Mouse (Mus musculus) liver, adult 2 months (tissue): Measurements from ENCODE around the gene Ccdc136. TPM values are rescaled to one million over a fixed set of nuclear protein-coding genes. Genes with fewer than 3 reads are reported as not detected.

Source experiments
- DNase-seq: peaks from one replicate; pipeline ENCODE4 v3.0.0-alpha.2; 2011; ENCODE audit warnings: low read depth, low spot score; ENCODE audit errors: extremely low read depth
- H3K27ac ChIP-seq: fragments of 200-500 bp; replicated peaks from 2 replicates; pipeline ENCODE4 v1.5.1; 2012; ENCODE audit warnings: low read depth, mild to moderate bottlenecking, control low read depth, inconsistent platforms, low read length; ENCODE audit not compliant: insufficient read depth
- H3K27me3 ChIP-seq: fragments of 200-500 bp; 2 replicates; pipeline ENCODE4 v1.6.1; 2012; ENCODE audit warnings: mild to moderate bottlenecking, moderate library complexity, low read length, inconsistent platforms; ENCODE audit not compliant: control insufficient read depth, insufficient read depth
- H3K36me3 ChIP-seq: fragments of 200-500 bp; 2 replicates; pipeline ENCODE4 v1.6.1; 2012; ENCODE audit warnings: low read length, inconsistent platforms; ENCODE audit not compliant: control insufficient read depth, insufficient read depth
- H3K4me1 ChIP-seq: fragments of 200-500 bp; 2 replicates; pipeline ENCODE4 v1.6.1; 2011; ENCODE audit warnings: low read length; ENCODE audit not compliant: control insufficient read depth, insufficient read depth
- H3K4me3 ChIP-seq: fragments of 200-500 bp; 2 replicates; pipeline ENCODE4 v1.5.1; 2011; ENCODE audit warnings: low read depth, mild to moderate bottlenecking, control low read depth, low read length, moderate library complexity; ENCODE audit not compliant: insufficient read depth
- H3K79me2 ChIP-seq: fragments of 200-500 bp; 2 replicates; pipeline ENCODE4 v1.6.1; 2012; ENCODE audit warnings: inconsistent platforms, mild to moderate bottlenecking, low read length, moderate library complexity; ENCODE audit not compliant: control insufficient read depth, insufficient read depth
- H3K9ac ChIP-seq: fragments of 200-500 bp; 2 replicates; pipeline ENCODE4 v1.6.1; 2012; ENCODE audit warnings: low read depth, mild to moderate bottlenecking, control low read depth, inconsistent platforms, low read length
- CTCF ChIP-seq: fragments of 200-500 bp; IDR thresholded peaks from 2 replicates; pipeline ENCODE4 v1.5.1; 2011; ENCODE audit warnings: low read depth, low read length, control low read depth
- POLR2A ChIP-seq: fragments of 200-500 bp; IDR thresholded peaks from 2 replicates; pipeline ENCODE4 v1.6.1; 2011; ENCODE audit warnings: low read length, control low read depth; ENCODE audit not compliant: insufficient read depth; ENCODE audit errors: extremely low read depth
- WGBS: fragments of 180-500 bp; shearing (Covaris S2); methylation state at CpG from one replicate; pipeline ENCODE4 v1.1.7; 2018; 5-methylcytosine and 5-hydroxymethylcytosine counted together
- polyA plus RNA-seq: library from polyadenylated mRNA; depleted of rRNA; stranded (reverse); fragments of >200 nt; gene quantifications from 2 replicates; pipeline ENCODE4 v1.2.3, GENCODE M21; 2012
- total RNA-seq: library from RNA; depleted of rRNA; stranded (reverse); fragments of >200 nt; gene quantifications from 2 replicates; pipeline ENCODE4 v1.2.3, GENCODE M21; 2014

Ccdc136 gene
- total and polyA plus RNA-seq, 2 experiments, result 0.09 to 0.34 TPM

DNA sequence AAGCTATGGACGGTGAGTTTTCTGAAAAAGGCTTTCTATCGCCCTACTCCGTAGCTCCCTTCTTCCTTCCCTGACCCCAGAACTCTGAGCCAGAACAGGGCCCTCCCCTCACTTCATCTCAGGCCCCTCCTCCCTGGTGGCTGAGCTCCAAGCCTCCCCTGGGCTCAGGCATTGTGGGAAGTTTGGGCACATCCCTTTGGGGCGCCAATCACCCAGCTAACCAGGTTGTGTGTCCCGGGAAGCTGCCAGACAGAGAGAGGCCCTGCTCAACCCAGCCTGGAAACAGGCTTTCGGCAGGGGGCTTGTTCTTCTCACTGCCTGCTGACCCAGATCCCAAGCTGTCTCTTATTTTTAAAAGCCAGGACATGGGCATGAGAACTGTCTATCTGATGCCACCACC lies 1.5 kb downstream of the Ccdc136 start:
- WGBS, result 51% methylated on average over 6 of the region's 6 CpGs
- no peak for DNase-seq
- Histone ChIP-seq H3K27me3 (peaks cover 14% of the 10 kb centered on the region; the same call in 1 of the 2 replicates), H3K36me3 (no peaks in the 10 kb centered on the region), H3K4me3 (no peak overlapping the region), H3K9ac (no peak overlapping the region), H3K4me1 (peaks cover 6% of the 10 kb centered on the region), H3K27ac (no peak overlapping the region), H3K79me2 (no peaks in the 10 kb centered on the region)
- no peak for TF ChIP-seq POLR2A
- no peak for TF ChIP-seq CTCF

DNA sequence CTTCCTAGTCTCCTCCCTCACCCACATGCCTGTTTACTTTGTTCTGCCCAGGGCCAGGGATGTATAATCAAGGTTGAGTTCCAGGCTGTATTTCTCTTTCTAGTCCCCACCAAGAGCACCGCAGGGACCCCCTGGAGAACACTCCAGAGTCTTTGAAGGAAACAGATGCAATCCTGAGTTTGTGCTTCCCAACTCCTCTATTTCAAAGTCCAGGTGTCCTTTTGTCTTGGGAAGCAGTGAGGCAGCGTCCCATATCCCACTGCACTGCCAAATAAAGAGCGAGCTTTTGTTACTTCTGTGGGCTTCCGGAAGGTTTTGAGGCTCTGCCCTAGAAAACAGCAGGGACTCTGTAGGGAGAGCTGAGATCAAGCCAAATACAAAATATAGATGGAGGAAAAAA lies 3.7 kb downstream of the Ccdc136 start:
- Histone ChIP-seq H3K27me3 (peaks cover 12% of the 10 kb centered on the region; the same call in 1 of the 2 replicates), H3K9ac (no peak overlapping the region), H3K36me3 (no peaks in the 10 kb centered on the region), H3K79me2 (no peaks in the 10 kb centered on the region), H3K4me3 (no peak overlapping the region), H3K27ac (no peak overlapping the region), H3K4me1 (peaks cover 6% of the 10 kb centered on the region)
- TF ChIP-seq POLR2A (no peak), CTCF (no peak)
- no peak for DNase-seq
- WGBS, result 85% methylated on average over 4 of the region's 4 CpGs

DNA sequence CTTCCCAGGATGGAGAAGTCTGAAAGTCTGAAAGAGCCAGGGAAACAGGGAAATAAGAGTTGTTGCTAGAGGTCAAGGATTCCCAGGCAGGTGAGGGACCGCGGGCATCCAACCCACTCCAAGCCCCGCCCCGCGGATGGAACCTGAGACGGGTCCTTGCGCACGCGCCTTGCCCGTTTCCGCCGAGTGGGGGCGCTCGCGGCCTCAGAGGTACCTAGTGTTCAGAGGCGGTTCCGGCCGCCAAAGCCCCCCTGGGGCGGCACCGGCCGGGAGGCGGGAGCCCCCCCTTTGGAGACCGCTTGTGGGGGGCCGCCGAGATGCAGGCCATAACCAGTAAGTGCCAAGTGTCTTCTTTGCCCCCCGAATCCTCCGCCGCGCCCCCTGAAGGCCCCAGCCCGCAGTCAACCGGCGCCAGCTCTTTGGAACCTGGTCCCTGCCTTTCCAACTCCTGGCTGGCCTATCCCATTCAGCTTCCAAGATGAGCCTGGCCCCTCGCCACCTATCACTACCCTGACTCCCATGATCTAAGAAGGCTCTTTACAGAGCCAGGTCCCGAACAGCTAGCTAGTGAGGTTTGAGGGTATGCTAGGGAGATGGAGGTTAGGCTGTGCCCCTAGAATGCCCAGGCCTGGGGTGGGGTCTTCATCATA lies 6.7 kb downstream of the Ccdc136 start:
- H3K4me3 ChIP-seq, result no peak overlapping the region
- no peaks in the 10 kb centered on the region for H3K36me3 ChIP-seq
- H3K9ac ChIP-seq, result no peak overlapping the region
- no peaks in the 10 kb centered on the region for H3K4me1 ChIP-seq
- H3K27ac ChIP-seq, result no peak overlapping the region
- 12% methylated on average over 34 of the region's 34 CpGs for WGBS
- TF ChIP-seq POLR2A (no peak), CTCF (no peak)
- DNase-seq, result no peak
- no peaks in the 10 kb centered on the region for H3K79me2 ChIP-seq
- peaks cover 6% of the 10 kb centered on the region; the same call in 1 of the 2 replicates for H3K27me3 ChIP-seq

DNA sequence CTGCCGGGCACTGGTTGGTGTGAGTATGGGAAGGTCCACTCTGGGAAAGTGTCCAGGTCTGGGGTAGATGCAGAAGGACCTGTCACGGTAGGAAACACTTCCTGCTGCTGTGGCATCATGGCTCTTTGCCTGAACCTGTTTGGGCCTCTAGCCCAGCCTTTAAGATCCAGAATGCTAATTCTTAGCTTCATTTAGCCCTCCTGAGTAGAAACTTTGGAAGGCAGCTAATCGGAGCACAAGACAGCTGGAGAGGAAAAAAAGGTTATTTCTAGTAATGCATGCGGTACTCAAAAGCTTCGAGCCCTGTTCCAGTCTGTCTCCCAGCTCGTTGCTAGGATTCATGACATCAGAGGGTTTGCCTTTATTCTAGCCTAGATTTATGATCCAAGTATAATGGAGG lies 10.3 kb downstream of the Ccdc136 start:
- TF ChIP-seq CTCF (no peak), POLR2A (no peak)
- Histone ChIP-seq H3K4me1 (no peaks in the 10 kb centered on the region), H3K27me3 (peaks cover 6% of the 10 kb centered on the region; the same call in 1 of the 2 replicates), H3K4me3 (no peak overlapping the region), H3K36me3 (no peaks in the 10 kb centered on the region), H3K27ac (no peak overlapping the region), H3K9ac (no peak overlapping the region), H3K79me2 (no peaks in the 10 kb centered on the region)
- no peak for DNase-seq
- 83% methylated on average over 6 of the region's 6 CpGs for WGBS

DNA sequence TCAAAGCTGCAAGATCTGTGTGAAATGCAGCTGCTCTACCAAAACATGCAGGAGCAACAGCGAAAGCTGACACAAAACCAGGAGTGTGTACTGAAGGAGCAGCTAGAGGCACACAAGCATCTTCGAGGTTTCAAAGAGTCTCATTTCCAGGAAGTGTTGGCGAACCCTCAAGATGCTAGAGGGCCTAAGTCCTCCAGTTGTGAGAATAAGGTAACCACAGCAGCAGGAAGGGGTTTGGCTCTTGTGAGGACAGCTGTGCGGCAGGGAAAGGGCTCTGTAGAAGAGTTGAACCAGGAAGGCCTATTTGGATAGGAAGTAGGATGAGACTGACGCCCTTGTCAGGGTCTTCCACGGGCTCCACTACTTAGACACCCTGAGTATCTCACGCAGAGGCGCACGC lies 19.3 kb downstream of the Ccdc136 start:
- DNase-seq, result peak; percentile 6
- no peaks in the 10 kb centered on the region for H3K4me1 ChIP-seq
- WGBS, result 80% methylated on average over 9 of the region's 9 CpGs
- H3K9ac ChIP-seq, result no peak overlapping the region
- TF ChIP-seq POLR2A (no peak), CTCF (no peak)
- no peak overlapping the region for H3K27ac ChIP-seq
- no peaks in the 10 kb centered on the region for H3K27me3 ChIP-seq
- no peak overlapping the region for H3K4me3 ChIP-seq
- H3K79me2 ChIP-seq, result no peaks in the 10 kb centered on the region
- H3K36me3 ChIP-seq, result no peaks in the 10 kb centered on the region

DNA sequence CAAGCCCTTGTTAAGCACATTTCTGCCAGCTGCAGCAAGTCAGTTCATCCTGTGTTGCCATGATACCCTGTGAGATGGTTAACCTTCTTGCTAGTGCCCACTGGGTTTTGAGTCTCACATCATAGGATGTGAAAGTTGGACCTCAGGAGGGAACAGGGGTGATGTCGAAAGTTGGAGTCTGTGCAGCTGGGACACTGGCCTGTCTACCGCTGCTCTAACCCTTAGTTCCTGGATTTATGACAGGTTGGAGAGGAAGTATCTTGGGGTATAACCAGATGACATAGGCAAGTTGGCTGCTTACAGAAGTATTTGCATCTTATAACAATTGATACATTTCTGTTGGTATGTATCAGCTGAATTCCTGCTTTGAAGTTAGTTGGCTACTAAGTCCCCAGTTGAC lies 24.5 kb downstream of the Ccdc136 start:
- Histone ChIP-seq H3K27me3 (no peaks in the 10 kb centered on the region), H3K9ac (no peak overlapping the region), H3K36me3 (no peaks in the 10 kb centered on the region), H3K27ac (no peak overlapping the region), H3K4me1 (no peaks in the 10 kb centered on the region), H3K79me2 (no peaks in the 10 kb centered on the region), H3K4me3 (no peak overlapping the region)
- 85% methylated on average over 2 of the region's 2 CpGs for WGBS
- TF ChIP-seq POLR2A, result no peak
- no peak for TF ChIP-seq CTCF
- no peak for DNase-seq
